Mouse (Mus musculus): ENCODE data around the gene Nrbp1.

DNA sequence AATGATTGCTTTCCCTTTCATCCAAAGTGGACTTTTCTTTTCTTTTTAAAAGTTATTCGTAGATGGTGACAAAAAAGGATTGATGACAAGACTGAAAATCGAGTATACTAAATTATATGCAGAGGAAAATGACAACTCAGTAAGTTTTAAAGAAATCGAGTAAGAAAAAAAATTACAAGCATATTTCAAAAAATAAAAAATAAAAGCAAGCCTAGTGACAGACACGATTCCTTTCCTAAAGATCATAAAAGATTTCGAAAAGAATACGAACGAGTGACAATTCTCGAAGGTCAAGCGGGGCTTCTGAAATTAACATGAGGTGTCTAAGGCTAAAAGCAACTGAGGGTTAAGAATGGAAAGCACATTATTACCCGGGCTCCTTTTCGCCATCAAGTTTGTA, 21.2 kb upstream of the Nrbp1 start:
- TF ChIP-seq CTCF (IDR thresholded peaks at IDR 0.05; ENCODE audit: control insufficient read depth, insufficient read depth, insufficient read length) (no peak), USF1 (IDR thresholded peaks at IDR 0.05; ENCODE audit: low read depth) (no peak), MAX (IDR thresholded peaks at IDR 0.05) (no peak), MYOG (IDR thresholded peaks at IDR 0.05; ENCODE audit: control insufficient read depth, extremely low read depth, insufficient read length) (no peak), CEBPB (IDR thresholded peaks at IDR 0.05; ENCODE audit: low read depth) (no peak)

Measured in C2C12 (cell line).